Mouse (Mus musculus): ENCODE measurements around the gene Pnldc1.

Gene Pnldc1

DNA sequence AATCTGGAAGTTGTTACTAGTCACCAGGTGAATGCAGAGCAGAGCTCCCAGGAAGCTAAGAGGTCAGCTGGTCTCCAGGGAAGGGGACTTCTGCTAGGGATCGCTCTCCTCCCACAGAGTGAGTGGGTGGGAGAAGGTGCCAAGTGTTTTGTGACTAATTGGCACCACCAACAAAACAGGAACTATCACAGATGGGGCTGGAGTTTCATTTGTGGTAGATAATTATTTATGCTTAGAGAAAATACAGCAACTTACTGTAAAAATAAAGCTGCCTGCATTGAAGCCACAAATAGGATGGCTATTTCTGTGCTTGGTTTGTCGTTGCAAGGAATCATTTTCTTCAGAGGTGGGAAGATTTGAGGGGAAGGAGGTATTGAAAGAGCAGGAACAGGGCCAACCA is 56.2 kb downstream of the Pnldc1 start:
- DNase-seq: no peak

GRCm38 (mm10) chr17:12851689-12852088 is 58.3 kb downstream of the Pnldc1 start:
- DNase-seq: no peak

GRCm38 (mm10) chr17:12849778-12850382 is 60.1 kb downstream of the Pnldc1 start:
- DNase-seq: peak; percentile 53

DNA sequence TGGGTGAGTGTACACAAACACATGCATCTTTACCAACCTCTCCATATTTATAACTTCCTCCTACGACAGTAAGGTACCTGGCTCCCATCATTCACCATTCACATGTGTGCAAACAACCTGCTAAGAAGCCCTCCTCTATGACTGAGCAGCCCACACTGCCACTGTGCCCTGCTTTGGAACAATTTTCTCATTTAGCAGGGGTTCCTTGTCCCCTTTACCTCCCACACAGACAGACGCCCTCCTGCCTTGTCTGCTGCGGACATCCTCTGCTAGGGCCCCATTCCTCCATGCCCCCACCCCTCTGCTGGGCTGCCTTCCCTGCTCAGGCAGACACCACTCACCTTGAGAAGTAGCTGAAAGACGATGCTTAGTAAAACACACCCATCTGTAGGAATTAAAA is 62.3 kb downstream of the Pnldc1 start:
- no peak for DNase-seq

DNA sequence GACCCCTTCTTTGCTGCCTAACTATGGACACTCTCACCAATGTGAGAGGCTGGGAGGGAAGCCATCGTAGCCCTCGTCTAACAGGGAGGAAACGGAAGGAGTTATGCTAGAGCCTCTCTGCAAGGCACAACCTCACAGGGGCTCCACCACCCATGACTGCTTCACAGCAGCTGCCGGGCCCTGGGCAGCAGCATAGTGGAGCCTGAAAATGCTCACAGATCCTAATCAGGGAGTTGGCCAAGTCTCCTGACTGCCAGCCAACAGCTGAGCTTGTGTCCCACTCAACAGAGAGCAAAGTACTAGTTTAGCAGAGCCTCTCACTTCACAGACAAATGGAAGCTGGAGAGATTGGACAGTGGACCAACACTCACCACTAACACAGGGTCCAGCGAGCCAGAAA is 63.6 kb downstream of the Pnldc1 start:
- DNase-seq: peak; percentile 41

DNA sequence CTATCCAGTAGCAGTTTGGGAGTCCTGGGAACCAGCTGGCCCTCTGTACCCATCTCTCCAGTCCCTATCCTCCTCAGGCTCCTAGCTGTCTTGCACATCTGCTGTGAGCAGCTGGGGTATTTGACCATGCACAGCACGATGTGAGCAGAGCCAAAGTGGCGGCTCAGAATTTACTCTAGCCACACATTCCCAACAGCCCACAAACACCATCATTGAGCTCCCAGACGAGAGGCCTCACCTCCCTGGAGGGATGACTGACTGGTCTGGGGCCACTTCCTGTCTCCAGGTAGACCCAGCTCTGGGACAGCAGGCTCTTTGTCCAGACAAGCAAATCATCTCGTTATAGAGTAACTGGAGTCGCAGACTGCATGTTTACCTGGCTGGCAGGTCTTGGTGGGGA is 64.2 kb downstream of the Pnldc1 start:
- no peak for DNase-seq

DNA sequence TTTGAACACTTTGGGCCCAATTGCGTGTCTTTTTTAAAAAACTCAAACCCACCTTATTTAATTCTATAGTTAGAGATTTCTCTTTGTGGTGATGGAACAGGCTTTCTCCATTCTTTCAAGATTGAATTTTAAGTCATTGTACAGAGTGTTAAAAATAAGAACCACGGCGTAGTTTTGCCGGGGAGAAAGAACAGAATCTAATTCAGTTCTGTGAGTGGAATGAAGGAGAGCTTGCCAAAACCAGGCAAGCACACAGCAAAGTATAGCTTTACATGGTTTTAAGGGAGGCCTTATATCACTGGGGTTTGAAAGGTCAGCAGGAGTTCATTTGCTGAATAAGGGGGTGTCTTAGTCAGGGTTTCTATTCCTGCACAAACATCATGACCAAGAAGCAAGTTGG is 65.5 kb downstream of the Pnldc1 start:
- DNase-seq: no peak

DNA sequence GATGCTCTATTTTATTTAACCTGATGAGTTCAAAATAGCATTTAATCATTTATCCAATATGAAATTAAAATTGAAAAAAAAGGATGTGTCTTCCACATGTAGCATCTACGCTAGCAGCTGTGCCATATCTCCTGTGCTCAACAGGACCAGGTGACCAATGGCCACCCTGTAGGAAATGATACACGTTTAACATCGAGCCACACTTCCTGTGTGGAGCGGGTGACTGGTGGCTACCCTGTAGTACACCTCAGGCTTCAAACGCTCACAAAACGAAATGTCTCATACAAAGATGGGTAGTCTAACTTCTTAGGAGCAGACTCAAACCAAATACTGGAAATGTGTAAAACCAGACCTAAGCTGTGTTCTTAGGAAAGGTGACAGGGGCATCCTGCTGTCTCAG is 66.2 kb downstream of the Pnldc1 start:
- no peak for DNase-seq

DNA sequence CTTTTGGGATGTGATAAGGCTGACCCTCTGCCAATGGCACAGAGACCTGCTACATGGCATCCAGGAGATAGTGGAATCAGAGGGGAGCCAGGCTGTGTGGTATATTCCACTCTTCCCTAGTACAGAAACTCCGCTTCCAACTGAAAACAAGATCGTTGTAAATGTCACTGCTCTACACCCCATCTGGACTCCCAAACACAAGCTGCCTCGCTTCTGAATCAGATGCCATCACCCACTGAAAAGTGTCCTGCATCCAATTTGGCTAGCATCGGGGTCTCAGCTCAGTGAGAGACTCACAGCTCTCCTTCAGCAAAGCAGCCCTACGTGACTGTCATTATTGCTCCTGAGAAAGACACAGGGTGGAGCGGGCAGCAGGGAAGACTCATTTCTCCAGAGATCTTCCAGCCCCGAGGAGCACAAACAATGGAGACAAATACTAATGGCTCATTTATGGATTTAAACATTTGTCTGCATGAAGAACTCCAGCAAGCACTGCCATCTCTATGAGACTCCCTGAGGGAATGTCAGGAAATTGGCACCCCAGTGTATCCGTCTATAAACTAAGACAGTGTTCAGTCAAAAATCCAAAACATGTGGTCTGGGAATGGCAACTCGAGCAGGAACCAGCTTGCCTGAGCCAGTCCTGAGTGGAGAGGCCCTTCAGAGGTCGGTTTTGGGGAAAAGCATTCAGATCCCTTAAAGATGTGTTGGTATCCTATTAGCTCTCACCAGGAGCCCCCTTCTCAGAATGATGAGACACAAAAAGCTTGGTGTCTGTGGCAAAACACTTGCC is 70.4 kb downstream of the Pnldc1 start:
- no peak for DNase-seq
